Mouse (Mus musculus) frontal cortex, postnatal 10 days (tissue): ENCODE data around the gene Bsdc1.

Source experiments
- DNase-seq, 2 experiments: peaks; one replicate each; pipeline ENCODE4 v3.0.0; 2022; ENCODE audit warnings: low spot score in 2 of 2, mixed read lengths in 1 of 2

The Bsdc1 gene

DNA sequence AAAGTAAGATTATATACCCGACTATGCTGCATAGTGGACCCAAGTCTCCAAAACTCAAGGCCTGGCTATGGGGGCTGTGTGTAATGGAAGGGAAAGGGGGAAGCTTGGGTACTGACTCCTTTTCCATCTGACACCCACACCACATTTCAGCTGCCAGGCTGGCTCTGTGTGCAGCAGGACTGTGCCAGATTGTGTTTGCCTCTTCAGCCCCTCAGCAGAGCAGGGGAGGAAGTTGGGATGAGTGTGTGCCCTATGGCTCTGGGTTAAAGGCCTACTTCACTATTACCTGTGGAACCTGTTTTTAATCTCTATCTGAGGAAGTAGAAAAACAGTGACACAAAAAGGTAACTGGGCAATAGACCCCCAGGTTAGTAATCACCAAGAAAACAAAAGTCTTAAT is 19.7 kb downstream of the Bsdc1 start:
- DNase-seq: no peak

DNA sequence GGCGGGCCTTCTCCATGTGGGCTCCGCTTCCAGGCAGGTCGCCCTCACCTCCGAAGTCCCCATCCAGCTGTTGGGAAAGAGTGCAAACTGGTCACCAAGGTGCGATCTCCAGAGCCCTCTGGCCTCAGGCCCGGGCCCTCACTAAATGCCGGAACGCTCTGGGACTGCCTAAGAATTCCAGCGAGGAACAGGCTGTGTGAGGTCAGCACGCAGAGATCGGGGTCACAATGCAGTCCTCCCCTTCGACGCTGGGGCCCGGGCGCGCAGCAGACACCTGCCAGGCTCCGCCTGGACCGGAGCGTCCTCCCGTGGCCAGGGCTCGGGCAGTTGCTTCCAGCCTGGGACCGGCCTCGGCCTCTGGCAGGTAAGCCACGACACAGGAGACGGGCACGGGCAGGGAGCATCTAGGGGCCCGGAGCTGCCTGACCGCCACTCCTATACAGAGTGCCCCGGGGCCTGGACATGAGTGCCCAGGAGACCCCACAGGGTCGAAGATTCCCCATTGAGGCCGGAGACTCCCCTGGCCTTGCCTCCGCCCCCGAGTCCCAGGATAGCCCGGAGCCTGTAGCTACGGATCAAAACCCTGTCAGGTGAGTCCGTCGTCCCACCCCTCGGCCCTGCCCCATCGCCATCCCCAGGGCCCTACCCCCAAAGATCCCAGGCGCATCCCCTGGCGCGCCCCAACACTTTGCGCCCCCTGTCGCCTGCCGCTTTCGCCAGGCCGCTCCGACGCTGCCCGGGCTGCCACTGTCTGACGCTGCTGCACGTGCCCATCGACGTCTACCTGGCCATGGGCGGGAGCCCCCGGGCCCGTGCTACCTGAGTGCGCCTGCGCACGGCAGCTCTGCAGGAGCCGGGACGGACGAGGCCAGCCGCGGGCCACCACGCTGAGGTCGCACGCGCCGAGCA is 29.8 kb downstream of the Bsdc1 start, which contains the start of the genes Tssk3 and Fam229a:
Gene Tssk3 (minus strand): TSS at position 51 of the 909 bp plus-strand sequence.
Gene Fam229a (plus strand): TSS at position 219 of the 909 bp plus-strand sequence.
- no peak for DNase-seq

DNA sequence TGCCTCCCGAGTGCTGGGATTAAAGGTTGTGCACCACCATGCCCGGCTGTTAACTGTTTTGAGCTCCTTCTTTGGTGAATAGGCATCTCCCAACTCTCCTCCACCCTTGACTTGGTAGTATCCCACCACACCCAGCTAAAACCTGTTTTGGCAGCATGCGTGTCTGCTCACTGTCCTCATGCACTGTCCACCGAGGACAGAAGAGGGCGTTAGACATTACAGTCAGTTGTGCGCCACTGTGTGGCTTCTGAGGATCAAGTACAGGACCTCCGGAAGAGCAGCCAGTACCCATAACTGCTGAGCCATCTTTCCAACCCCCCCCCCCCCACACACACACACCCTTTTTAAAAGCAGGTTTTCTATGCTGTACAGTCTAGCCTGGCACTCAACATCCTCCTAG is 33.3 kb downstream of the Bsdc1 start:
- no peak for DNase-seq

DNA sequence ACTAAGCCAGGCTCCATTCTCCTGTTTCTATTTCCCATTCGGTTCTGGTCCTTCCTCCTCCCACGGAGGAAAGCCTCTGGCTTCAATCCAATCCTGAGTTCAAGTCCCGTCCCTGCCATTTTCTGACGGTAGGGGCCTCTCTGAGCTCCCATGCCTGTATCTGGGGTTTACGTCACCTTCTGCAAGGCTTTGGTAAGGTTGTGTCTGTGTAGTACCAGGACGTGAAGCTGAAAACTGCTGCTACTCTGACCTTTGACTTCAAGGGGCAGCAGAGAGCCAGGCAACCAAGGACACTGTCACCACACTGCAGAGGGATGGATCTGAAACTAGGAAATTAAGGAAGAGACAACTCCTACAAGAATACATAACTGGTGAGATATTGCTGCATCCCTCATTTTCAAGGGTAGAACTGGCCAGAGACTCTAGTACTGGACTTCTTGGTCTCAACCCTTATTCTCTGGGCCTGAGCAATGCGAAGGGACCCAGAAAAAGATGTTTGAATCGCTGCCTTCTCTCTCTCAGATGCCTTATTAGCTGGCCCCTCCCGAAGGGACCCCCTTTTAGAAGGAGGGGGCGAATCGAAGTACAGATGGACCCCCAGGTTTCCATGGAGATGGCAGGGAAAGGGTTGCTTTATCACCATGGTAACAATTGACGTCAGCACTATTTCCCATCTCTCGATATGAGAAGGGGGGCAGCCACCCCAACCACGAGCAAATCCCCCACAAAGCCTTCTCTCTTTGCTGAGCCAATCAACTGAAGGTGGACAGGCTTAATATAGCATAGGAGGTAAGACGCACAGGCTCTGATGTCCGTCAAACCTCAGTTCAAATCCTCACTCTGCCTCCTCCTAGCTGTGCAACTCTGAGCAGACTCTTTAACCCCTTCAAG is 34.5 kb downstream of the Bsdc1 start:
- peak; percentile 71 to 83 for DNase-seq

DNA sequence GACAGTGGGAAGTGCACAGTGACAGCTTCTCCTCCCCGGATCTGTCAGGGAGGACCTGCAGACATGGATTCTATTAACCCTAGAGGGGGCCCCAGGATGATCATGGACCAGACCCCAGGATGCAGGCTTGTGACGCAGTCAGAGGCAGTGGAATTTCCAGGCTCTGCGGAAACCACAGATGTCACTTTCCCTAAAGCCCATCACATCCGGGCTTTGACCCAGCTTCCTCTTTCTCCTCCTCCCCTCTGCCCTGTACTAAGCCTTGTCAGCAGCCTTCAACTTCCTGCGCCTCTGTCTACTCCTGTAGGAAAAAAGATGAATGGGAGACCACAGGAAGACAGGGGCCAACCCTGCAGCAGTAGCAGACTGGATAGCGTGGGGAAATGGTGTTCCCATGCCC is 35.2 kb downstream of the Bsdc1 start:
- peak in 1 of 2 experiments; percentile 42 for DNase-seq

DNA sequence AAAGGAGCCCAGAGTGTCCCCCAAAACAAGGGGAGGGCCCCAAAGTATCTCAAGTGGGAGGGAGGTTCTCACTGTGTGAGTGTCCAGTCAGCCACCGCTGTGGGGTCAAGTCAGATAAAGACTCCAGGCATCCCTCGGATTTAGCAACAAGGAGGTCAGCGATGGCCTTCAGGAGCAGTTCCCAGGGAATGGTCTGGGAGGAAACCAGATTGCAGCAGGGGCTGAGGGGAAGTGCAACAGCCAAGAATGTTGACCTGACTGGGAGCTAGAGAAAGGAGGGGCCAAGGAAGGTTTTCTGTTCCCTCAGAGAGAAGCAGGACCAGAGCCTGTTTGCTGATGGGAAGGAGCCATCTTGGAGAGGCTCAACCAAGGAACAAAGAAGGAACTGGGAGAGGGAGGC is 37.6 kb downstream of the Bsdc1 start:
- DNase-seq: no peak

DNA sequence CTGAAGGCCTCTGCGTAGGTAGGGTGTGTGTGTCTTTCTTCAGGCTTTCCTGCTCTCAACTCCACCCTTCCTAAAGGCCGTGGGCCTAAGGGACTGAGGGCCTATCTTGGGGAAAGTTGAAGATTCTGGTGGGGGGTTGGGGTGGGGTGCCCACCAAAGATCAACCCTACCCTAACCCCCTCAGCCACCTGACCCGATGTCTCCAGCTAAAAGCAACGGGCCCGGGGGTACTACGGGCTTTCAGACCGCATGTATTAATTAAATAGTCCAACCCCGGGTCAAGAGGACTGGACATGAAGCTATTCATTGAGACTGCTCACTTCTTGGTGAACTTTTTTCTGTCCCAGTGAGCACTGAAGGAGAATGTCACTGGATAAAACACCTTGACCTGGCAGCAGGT is 38.6 kb downstream of the Bsdc1 start:
- no peak for DNase-seq

DNA sequence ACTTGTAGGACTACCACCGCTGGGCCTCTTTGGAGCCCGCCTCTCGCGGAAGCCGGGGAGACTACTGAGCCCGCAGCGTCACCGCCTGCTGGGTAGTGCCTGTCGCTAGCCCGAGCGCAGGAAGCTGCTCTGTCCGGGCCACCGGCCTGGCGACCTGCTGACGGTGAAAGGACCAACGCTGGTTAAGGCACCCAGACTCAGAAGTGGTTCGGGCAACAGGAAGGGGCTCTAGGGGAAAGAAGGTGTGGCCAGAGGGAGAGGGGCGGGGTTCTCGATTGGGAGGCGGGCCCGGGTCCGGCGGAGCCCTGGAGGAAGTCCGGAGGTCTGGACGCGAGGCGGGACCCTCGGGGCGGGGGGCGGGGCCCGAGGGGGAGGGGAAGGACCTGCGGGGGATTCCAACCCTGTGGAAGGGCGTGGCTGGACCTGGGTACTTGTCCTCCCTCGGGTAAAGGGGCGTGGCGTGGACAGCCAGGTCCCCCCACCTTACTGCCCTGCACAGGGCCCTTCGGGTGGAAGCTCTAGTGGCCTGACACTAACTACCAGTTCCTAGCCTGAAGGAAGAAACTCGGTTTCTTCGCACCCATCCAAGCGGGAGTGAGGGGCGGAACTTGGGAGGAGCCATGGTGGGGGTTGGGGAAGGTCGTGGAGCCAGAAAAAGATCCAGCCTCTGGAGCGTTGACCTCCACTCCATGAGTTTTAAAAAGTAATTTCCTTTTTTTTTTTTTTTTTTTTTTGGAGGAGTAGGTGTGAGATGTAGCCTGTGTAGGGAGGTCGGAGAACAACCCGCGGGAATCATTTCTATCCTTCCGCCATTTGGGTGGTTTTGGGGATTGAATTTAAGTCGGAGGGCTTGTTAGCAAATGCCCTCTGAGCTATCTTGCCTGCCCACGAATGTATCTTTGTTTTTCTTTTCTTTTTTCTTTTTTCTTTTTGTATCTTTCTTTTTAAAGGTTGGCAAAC is 39.5 kb downstream of the Bsdc1 start:
- DNase-seq: peak; percentile 65 to 77

DNA sequence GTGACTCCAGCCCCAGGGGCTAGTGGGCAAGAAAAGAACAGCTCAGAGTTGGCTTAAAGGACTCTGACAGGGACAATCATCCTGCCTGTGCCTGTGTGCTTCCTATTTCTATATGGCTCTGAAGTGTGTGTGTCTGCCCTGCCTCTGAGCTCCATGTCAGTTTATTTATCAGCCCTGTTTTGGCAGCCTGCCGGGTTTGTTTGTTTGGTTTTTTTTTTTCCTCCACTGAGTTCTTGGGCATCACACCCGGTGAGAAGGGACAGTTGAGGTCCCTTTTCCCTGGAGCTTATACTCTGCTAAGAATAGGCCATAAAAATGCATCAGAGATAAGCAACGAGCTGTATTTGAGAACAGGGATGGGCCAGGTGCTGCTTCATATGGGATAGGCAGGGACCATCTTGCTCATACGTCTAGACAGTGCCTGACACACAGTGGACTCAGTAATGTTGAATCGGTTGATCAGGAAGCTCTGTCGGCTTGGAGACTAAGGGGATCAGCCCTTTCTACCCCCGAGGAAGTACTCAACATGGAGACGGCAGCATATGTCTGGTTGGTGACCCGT is 41.0 kb downstream of the Bsdc1 start:
- DNase-seq: no peak

DNA sequence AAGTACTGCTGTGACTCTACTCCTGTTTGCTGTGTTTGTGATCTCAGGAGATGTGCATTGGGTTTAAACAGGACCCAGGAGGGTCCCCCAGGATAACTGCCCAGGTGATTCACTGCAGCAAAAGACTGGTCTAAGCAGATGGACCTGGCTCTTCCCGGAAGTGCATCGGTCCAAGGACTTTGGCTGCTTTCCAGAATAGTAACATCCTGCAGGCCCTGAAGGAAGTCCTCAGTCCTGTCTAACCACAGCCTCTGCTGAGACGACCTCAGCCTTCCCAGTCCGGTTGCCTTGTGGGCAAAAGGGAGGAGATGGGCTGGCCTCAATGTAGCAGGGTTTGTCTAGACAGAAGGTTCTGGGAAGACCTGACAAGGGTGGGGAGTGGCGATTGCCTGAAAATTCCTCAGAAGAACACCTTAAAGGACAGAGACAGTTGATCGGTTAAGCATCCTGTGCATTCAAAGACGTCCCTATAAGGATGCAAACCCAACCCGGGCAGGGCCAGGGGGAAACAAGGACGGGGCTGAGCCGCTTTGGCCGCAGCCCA is 41.6 kb downstream of the Bsdc1 start:
- DNase-seq: no peak

DNA sequence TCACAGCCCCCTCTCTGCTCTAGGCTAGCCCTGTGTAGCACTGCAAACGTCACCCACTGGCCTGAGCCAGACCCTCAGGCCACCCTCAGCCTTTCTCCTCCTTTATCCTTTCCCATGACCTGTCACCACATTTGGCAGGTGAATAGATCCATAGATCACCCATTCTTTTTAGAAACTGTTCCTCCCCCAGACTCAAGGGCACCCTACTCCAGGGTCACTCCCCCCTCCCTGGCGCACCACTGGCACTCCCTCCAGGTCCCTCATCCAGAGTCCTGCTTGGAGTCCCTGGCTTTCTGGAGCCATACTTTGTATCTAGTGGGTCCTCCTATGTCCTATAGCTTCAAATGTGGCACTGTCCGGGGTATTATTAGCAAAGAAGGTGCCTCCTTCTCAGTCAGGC is 44.1 kb downstream of the Bsdc1 start:
- no peak for DNase-seq

DNA sequence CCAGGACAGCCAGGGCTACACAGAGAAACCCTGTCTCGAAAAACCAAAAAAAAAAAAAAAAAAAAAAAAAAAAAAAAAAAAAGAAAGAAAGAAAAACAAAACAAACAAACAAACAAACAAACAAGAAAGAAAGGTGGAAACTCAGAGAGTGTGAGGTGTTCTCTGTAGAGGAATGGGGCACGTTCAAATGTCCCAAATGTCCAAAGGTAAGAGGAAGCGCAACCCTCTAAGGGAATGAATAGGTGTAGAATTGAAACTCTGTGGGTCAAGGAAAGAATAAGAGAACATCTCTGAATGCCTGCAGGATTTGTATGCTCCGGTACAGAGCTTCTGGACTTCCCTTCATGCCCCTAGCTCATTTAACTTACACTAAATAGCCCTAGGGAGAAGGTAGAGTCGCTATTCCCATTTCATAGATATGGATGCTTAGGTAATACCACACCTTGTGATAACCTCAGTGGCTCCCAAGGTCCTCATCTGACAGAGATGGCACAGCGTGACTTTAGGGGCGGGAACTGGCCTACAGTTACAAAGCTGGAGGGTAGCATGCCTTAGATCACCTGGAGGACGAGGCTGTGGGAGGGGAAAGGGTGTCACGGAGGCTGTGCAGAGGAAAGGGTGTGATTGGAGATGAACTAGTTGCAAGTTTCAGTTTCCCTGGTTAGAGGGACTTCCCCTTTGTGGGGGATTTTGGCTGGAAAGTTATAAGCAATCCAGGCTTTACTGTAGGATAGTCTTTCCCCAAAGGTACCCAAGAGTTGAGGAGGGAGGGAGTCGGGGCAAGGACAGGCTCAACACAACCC is 46.3 kb downstream of the Bsdc1 start:
- DNase-seq: no peak

DNA sequence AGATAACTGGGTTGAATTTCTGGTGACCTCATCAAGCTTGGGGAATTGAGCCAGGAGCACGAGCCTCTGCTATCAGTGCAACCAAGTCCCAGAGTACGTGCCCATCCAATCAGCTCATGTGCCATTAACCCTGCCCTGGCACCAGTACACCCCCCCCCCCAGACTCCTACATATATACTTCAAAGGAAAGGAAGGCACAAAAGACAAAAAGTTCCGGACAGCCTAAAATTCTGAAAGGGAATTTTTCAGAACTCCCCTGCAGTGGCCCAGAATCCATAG is 46.8 kb downstream of the Bsdc1 start:
- no peak for DNase-seq

DNA sequence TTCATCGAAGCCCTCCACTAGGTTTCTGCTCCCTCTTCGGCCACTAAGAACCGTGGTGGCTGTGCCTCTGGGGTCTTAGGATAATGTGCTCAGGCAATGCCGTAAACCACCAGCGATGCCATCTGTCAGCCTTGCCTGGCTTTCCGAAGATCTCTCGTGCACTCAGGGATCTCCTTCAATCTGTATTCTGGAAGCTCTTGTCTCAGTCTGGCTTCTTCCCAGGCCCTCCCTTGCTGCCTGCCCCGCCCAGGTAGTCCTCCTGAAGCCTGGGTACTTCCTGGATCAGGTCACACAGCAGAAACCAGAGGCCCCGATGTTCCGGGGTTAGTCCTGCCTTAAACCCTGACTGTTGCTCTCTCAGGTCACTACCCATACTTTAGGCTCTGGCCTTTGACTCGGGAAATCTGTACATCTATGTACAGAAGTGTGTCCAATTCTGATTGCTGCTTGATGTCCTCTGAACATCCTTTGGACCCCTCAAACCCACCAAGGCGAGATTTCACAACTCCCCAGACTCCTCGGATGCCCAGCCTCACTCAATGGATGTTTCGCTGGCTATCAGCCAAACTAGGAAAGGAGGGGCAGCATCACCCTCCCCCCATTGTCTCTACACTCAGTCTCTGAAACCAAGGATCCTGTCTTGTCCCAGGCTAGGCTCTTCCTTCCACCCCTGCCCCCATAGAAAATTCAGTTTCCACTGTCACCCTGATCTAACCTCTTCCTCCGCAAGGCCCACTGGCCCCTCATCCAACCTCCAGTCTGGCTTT is 47.6 kb downstream of the Bsdc1 start:
- DNase-seq: no peak

DNA sequence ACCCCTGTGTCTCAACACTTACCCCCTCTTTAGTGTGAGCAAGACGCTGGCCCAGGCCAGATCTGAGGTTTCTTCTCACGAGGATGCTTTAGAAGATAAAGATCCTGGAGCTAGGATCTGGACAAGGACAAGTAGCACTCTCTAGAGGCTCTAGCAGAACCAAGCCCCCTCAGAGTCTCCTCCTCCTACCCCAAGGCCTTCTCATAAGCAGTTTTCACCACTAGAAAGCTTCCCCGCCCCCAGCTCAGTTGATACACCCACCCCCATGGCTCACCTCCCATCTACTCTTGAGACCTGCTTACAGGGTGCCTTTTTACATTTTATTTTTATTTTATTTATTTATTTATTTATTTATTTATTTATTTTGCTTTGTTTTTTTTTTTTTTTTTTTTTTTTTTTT is 48.3 kb downstream of the Bsdc1 start:
- no peak for DNase-seq

DNA sequence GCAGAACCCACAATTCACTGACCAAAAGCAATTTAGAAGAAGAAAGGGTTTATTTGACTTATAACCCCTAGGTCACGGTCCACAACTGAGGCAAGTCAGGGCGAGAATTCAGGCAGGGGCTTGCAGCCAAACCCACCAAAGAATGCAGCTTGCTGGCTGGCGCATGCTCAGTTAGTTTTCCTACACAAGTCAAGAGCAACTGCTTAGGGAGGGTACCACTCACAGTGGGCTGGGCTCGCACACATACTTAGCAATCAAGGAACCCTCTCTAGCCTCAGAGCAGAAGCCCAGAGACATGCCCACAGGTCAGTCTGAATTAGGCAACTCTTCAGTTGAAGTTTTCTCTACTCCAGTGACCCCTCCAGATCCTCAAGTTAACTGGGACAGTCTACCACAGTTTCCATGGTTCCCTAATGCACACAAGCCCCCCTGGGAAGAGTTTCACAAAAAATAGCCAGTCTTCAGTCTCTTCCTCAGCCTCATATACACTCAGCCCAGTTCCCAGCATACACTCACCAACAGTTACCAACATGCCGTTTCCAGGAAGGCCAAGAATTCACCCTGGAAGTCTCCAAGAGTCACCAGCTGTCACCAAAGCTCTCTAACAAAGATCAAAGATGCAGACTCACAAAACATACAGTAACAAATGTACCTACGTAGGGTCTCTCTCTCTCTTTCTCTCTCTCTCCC is 49.5 kb downstream of the Bsdc1 start:
- DNase-seq: no peak

DNA sequence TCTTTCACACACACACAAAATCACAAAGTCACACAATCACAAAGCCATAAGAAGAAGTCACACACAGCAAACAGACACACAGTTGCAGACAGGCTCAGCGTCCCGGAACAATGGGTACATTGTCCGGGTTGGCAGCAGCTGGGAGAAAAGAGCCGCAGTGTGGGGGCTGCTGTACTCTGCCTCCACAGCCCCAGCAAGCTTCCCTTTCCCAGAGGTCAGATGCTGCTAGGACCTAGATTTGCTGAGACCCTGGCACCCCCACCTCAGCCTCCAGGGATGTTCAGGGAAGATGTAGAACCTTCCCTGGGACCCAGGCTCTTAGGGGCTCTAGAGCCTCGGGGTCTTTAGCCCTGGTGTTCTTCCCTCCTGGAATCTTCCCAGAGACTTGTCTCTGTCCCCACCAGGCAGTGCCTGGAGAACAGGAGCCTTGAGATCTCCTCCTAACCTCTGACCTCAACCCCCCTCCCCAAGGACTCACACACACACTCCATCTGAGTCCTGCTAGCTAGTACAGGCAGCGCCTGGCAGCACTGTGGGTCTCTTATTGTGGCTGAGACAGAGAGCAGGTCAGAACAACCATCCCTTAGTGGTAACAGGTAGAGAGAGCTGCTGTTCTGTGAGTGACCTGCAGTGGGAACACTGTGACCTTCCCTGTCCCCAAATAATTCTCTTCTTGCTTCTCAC is 50.2 kb downstream of the Bsdc1 start:
- DNase-seq: no peak

DNA sequence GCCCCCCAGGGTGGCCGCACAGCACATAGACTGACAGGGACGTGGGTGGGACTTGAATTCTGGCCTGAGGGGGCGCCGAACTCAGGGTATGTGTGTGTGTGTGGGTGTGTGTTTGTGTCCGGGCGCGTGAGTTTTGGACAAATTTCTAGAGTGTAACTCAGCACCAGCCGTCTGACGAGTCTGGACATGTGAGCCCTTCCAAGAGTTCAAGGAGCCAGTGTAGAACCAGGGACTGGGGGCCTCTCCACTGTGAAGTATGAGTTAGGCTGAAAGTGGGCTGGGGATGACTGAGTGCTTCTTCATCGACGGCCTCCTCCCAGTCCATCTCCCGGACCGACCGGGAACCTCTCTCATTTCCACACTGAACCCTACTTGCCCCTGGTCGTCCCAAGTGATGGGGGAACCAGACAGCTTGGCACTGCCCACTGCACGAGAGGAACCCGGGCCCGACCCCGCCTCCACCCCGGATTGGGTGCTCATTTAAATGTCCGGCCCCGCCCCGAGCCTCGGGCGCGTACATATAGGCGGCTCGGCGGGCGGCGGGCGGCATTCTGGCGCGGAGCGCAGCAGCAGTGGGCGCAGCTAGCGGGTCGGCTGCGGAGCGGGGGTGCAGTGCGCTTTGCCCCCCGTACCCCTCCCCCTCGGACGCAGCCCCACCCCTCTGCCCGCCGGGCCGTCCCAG is 51.8 kb downstream of the Bsdc1 start, which contains the start of gene Marcksl1:
Gene Marcksl1 (plus strand): TSS at position 496 of the 682 bp plus-strand sequence.
- peak; percentile 88 to 92 for DNase-seq
